Mouse (Mus musculus) liver, embryonic 16.5 days (tissue): ENCODE results near the gene Gpr176. TPM values are rescaled to one million over a fixed set of nuclear protein-coding genes. Genes with fewer than 3 reads are reported as not detected.

ENCODE experiments used
- ATAC-seq: fragments of 200-750 bp; cut with Nextera tagmentation; 2 replicates; pipeline ENCODE4 v1.8.0; 2017; ENCODE audit warnings: low read depth, mild to moderate bottlenecking, moderate number of reproducible peaks, moderate library complexity
- H3K27ac ChIP-seq: fragments of 300-500 bp; sonication (generic); 2 replicates; pipeline ENCODE4 v1.5.1; 2014; ENCODE audit warnings: mild to moderate bottlenecking, low read length
- H3K27me3 ChIP-seq: fragments of 300-500 bp; sonication (generic); 2 replicates; pipeline ENCODE4 v1.6.1; 2014; ENCODE audit warnings: low read depth, low read length, mixed read lengths; ENCODE audit not compliant: control insufficient read depth, insufficient read depth
- H3K36me3 ChIP-seq: fragments of 300-500 bp; sonication (generic); 2 replicates; pipeline ENCODE4 v1.6.1; 2014; ENCODE audit warnings: mild to moderate bottlenecking; ENCODE audit not compliant: control insufficient read depth, insufficient read depth
- H3K4me1 ChIP-seq: fragments of 300-500 bp; sonication (generic); 2 replicates; pipeline ENCODE4 v1.6.1; 2014; ENCODE audit warnings: low read depth, low read length, mixed read lengths; ENCODE audit not compliant: control insufficient read depth
- H3K4me2 ChIP-seq: fragments of 300-500 bp; sonication (generic); 2 replicates; pipeline ENCODE4 v1.6.1; 2014; ENCODE audit warnings: low read depth, low read length, mixed read lengths
- H3K4me3 ChIP-seq: fragments of 300-500 bp; sonication (generic); 2 replicates; pipeline ENCODE4 v1.5.1; 2014; ENCODE audit warnings: low read depth, mild to moderate bottlenecking, low read length
- H3K9ac ChIP-seq: fragments of 300-500 bp; sonication (generic); 2 replicates; pipeline ENCODE4 v1.6.1; 2014; ENCODE audit warnings: low read depth, low read length
- H3K9me3 ChIP-seq: fragments of 300-500 bp; sonication (generic); replicated peaks from 2 replicates; pipeline ENCODE4 v1.6.1; 2016; ENCODE audit warnings: low read length; ENCODE audit not compliant: control insufficient read depth
- WGBS: fragments of 180-500 bp; shearing (Covaris S2); extraction: QIAGEN DNeasy Blood & Tissue Kit; methylation state at CpG from one replicate; pipeline ENCODE4 v1.1.7; 2014; ENCODE audit not compliant: insufficient replicate concordance; 5-methylcytosine and 5-hydroxymethylcytosine counted together
- polyA plus RNA-seq: library from polyadenylated mRNA; unstranded; fragments of >200 nt; fragmentation: Nextera tagmentation; extraction: Ambion mirVana; gene quantifications from 2 replicates; pipeline ENCODE4 v1.2.1, GENCODE M21; 2015

Gene Gpr176
- polyA plus RNA-seq, 1 experiment from 2014 or later, result 0.09 TPM

GRCm38 (mm10) chr2:118379756-118380155 lies 6.5 kb upstream of the Gpr176 start:
- ATAC-seq, result no peak
- Histone ChIP-seq H3K4me1 (no peaks in the 10 kb centered on the region), H3K9ac (no peak overlapping the region), H3K27me3 (peaks cover 4% of the 10 kb centered on the region), H3K4me3 (no peak overlapping the region), H3K9me3 (no peaks in the 10 kb centered on the region), H3K36me3 (no peaks in the 10 kb centered on the region), H3K4me2 (no peak overlapping the region), H3K27ac (no peak overlapping the region)
- 57% methylated on average over 1 of the region's 1 CpGs for WGBS

DNA sequence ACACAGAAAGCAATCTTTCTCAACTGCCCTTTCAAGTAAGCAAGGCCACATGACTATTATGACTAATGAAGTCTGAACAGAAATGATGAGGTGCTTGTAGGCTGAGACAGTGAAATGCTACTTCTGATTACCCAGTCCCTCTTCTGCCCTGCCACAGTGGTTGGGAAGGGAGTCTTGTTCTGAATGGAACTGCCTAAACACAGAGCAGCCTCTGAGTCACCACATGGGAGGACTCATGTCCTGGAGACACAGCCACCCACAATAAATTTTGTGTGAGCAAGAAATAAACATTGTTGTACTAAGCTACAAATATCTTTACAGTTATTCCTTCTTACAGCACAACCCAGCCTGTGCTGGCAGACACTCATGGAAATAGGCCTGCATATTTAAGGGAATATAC lies 2.7 kb upstream of the Gpr176 start:
- H3K9ac ChIP-seq, result no peak overlapping the region
- H3K36me3 ChIP-seq, result no peaks in the 10 kb centered on the region
- H3K4me2 ChIP-seq, result no peak overlapping the region
- ATAC-seq, result no peak
- no peak overlapping the region for H3K27ac ChIP-seq
- H3K27me3 ChIP-seq, result peaks cover 29% of the 10 kb centered on the region
- peaks cover 9% of the 10 kb centered on the region for H3K4me1 ChIP-seq
- no peak overlapping the region for H3K4me3 ChIP-seq
- no peaks in the 10 kb centered on the region for H3K9me3 ChIP-seq

GRCm38 (mm10) chr2:118375522-118375921 lies 2.3 kb upstream of the Gpr176 start:
- no peak for ATAC-seq
- 27% methylated on average over 1 of the region's 1 CpGs for WGBS
- Histone ChIP-seq H3K27ac (no peak overlapping the region), H3K4me2 (no peak overlapping the region), H3K36me3 (no peaks in the 10 kb centered on the region), H3K9ac (no peak overlapping the region), H3K4me1 (peaks cover 9% of the 10 kb centered on the region), H3K27me3 (peaks cover 29% of the 10 kb centered on the region), H3K9me3 (no peaks in the 10 kb centered on the region), H3K4me3 (no peak overlapping the region)

DNA sequence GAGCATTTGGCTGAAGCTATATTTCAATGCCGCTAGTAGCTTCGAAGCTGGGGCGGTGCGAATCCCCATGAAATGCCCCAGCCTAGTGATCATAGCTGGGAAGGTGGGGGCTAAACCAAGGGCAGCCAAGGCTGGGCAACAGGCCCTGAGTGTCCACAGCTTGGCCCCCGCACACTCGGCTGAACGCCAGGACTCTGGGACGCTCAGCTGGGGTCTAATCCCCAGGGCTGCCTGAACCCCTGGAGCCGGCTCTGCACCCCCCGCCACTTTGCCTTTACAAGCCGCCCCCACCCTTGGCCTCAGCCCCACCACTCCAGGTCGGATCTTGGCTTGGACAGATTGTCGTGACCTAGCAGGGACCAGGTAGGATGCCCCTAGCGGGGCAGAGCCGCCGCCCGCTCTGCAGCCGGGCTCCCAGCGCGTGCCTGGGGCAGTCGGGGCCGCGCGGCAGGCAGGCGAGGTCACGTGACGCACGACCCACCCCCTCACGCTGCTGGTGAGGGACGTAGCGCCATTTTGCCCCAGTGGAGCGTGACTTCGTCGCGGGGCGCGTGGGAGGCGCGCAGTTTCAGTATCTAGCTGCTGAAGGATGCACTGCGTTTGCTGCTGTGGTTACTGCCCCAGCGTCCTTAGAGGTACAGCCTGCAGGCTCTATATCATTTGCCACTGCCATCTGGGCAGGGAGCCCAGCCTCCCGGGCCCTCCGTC lies 507 bp upstream of the Gpr176 start:
- Histone ChIP-seq H3K9ac (peak overlapping the region; percentile 24; the same call in 1 of the 2 replicates), H3K4me1 (peaks cover 9% of the 10 kb centered on the region), H3K27ac (no peak overlapping the region), H3K4me2 (peak overlapping the region; percentile 78), H3K9me3 (no peaks in the 10 kb centered on the region), H3K27me3 (peaks cover 29% of the 10 kb centered on the region), H3K4me3 (peak overlapping the region; percentile 55), H3K36me3 (no peaks in the 10 kb centered on the region)
- ATAC-seq, result peak; percentile 80
- 3% methylated on average over 43 of the region's 43 CpGs for WGBS

GRCm38 (mm10) chr2:118372561-118372900 lies 688 bp downstream of the Gpr176 start:
- Histone ChIP-seq H3K4me2 (peak overlapping the region; percentile 78), H3K36me3 (no peaks in the 10 kb centered on the region), H3K27ac (no peak overlapping the region), H3K9me3 (no peaks in the 10 kb centered on the region), H3K4me1 (peaks cover 9% of the 10 kb centered on the region), H3K27me3 (peaks cover 29% of the 10 kb centered on the region), H3K4me3 (peak overlapping the region; percentile 55), H3K9ac (0 out of 2 replicates have a peak overlapping the region, but pooled peaks have one; percentile 5)
- 10% methylated on average over 11 of the region's 11 CpGs for WGBS
- ATAC-seq, result no peak

DNA sequence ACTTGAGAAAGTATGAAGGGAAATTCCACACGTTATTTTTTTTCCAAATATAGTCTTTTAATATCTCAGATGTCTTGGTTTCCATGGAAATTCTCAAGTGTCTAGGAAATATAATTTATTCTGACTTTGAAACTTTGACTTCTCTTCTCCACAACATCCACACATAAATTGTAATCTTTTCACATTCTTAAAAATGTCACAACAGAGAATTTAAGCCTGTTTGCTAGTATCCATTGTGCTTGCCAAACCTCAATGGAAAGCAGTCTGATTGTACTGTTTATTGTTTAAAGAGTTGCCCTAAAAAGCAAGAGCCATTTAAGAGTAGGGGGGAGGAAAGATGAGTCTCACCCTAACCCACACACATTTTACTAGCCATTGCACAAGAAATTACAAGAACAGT lies 1.4 kb downstream of the Gpr176 start:
- peaks cover 29% of the 10 kb centered on the region for H3K27me3 ChIP-seq
- no peak overlapping the region for H3K27ac ChIP-seq
- WGBS, result 36% methylated on average over 1 of the region's 1 CpGs

GRCm38 (mm10) chr2:118355138-118355719 lies 18.0 kb downstream of the Gpr176 start:
- no peak overlapping the region for H3K9ac ChIP-seq
- H3K4me3 ChIP-seq, result no peak overlapping the region
- no peak overlapping the region for H3K4me2 ChIP-seq
- H3K27me3 ChIP-seq, result no peaks in the 10 kb centered on the region
- no peaks in the 10 kb centered on the region for H3K4me1 ChIP-seq
- H3K36me3 ChIP-seq, result no peaks in the 10 kb centered on the region
- WGBS, result 61% methylated on average over 6 of the region's 6 CpGs
- ATAC-seq, result no peak
- no peaks in the 10 kb centered on the region for H3K9me3 ChIP-seq
- no peak overlapping the region for H3K27ac ChIP-seq

More for the DNA sequence above, 1.4 kb downstream of the Gpr176 start:
- ATAC-seq, result no peak
- Histone ChIP-seq H3K9ac (no peak overlapping the region), H3K4me2 (no peak overlapping the region), H3K36me3 (no peaks in the 10 kb centered on the region), H3K9me3 (no peaks in the 10 kb centered on the region), H3K4me1 (peaks cover 9% of the 10 kb centered on the region), H3K4me3 (no peak overlapping the region)

DNA sequence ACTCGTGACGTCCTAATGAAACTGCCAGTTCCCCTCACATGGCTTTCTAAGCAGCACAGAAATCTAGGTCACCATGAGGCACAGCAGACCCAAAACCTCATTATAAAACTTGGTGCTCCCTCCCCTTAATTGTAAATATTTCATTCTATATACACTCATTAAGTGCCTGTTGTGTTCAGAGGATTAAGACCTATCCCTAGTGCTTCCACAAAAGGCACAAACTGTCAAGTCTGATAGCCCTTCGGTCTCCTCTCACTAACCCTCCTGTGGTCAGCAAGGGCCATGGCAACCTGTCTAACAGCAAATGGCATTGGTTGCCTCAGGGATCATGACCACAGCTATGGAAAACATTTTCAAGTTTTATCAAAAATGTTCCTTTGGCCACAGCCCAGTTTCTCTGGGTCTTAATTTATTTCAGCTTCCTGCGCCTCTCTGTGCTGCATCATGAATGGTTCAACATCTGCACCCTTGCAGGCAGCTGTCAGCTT lies 19.3 kb downstream of the Gpr176 start:
- H3K27me3 ChIP-seq, result no peaks in the 10 kb centered on the region
- H3K36me3 ChIP-seq, result no peaks in the 10 kb centered on the region
- 51% methylated on average over 4 of the region's 4 CpGs for WGBS
- H3K4me3 ChIP-seq, result no peak overlapping the region
- H3K9me3 ChIP-seq, result no peaks in the 10 kb centered on the region
- H3K27ac ChIP-seq, result no peak overlapping the region
- no peak overlapping the region for H3K4me2 ChIP-seq
- no peak for ATAC-seq
- no peak overlapping the region for H3K9ac ChIP-seq
- no peaks in the 10 kb centered on the region for H3K4me1 ChIP-seq

- no peak overlapping the region for H3K9ac ChIP-seq
- H3K36me3 ChIP-seq, result no peaks in the 10 kb centered on the region
- no peaks in the 10 kb centered on the region for H3K27me3 ChIP-seq
- no peaks in the 10 kb centered on the region for H3K9me3 ChIP-seq
- no peak overlapping the region for H3K4me2 ChIP-seq
- H3K4me3 ChIP-seq, result no peak overlapping the region
- 25% methylated on average over 4 of the region's 4 CpGs for WGBS
- no peaks in the 10 kb centered on the region for H3K4me1 ChIP-seq
- no peak overlapping the region for H3K27ac ChIP-seq
- no peak for ATAC-seq
Observed at GRCm38 (mm10) chr2:118353498-118353897, 19.7 kb downstream of the Gpr176 start.
